ENCODE assay signal across 17 mouse cellular contexts in the genomic region with DNA sequence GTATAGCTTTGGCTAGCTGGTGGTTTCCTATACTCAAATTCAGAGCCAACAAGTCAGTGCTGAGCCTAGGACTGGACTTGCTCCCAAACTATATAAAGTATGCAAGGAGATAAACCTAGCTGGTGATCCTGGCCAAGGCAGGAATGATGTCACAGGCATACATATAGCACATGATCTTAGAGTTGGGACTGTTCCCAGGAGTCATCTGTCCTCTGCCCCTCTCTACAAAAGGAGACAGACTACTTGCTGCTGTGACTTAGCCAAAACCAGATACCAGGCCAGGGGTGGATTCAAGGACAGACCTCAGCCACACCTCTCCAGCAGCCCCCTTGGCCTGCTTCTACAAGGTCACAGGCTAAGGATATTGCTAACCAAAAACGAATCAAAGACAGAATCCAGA.
DNase-seq lines count a peak whose midpoint lies in the region; ATAC-seq and TF ChIP-seq lines count a peak whose summit lies in the region.
"Had no signal": no experiment of that assay in that cellular context is flagged by ENCODE, and none has a peak within 500 bp of the region (broad histone marks: within the 10 kb centered on the region; RNA-seq: fewer than 3 reads in every experiment).

No protein-coding gene starts in this region.

- WGBS in lung, embryonic 16.5 days: 52% methylated on average over 1 of the region's 1 CpGs
- WGBS in heart, embryonic 13.5 days: 33% methylated on average over 1 of the region's 1 CpGs
- 68% methylated on average over 1 of the region's 1 CpGs for WGBS in intestine, postnatal 0 days

- ATAC-seq in lung, embryonic 16.5 days (ENCODE audit: low read depth): peak; percentile 60; the same call in 1 of the 2 replicates
- peak; percentile 82; the same call in 1 of the 2 replicates for ATAC-seq in heart, embryonic 13.5 days (ENCODE audit: extremely low read depth, insufficient number of reproducible peaks, low FRiP score, low TSS enrichment)
- no peak for ATAC-seq in intestine, postnatal 0 days
- ATAC-seq: CD4-positive, CD25-positive, alpha-beta regulatory T cell, adult 4 months had no signal

- no peak overlapping the region for H3K4me3 ChIP-seq in lung, embryonic 16.5 days (ENCODE audit: low read length)
- H3K4me3 ChIP-seq in heart, embryonic 13.5 days: no peak overlapping the region
- no peak overlapping the region for H3K4me3 ChIP-seq in intestine, postnatal 0 days (ENCODE audit: low read depth, low read length)
- H3K4me3 ChIP-seq: embryonic facial prominence, embryonic 13.5 days; limb, embryonic 15.5 days had no signal

- no peak overlapping the region for H3K27ac ChIP-seq in lung, embryonic 16.5 days (ENCODE audit: low read length)
- H3K27ac ChIP-seq in heart, embryonic 13.5 days (replicated peaks): peak overlapping the region; percentile 95
- H3K27ac ChIP-seq in intestine, postnatal 0 days (ENCODE audit: low read depth, low read length): no peak overlapping the region
- H3K27ac ChIP-seq: embryonic facial prominence, embryonic 13.5 days; limb, embryonic 15.5 days had no signal

- no peak for TF ChIP-seq CTCF in intestine, postnatal 0 days (IDR thresholded peaks at IDR 0.05; ENCODE audit: low read depth)

- no peak for DNase-seq in lung, postnatal 25 days (ENCODE audit: low spot score)
- DNase-seq in heart, adult 11 months: peak; percentile 97
- peak; percentile 78 for DNase-seq in heart, postnatal 4 days
- no peak for DNase-seq in right cerebral cortex, postnatal 10 days (ENCODE audit: low spot score in 2 of 2)
- DNase-seq in cerebellum, postnatal 10 days: no peak
- DNase-seq: cerebellum, adult 18-20 months; kidney, postnatal 25 days; layer of hippocampus, adult 9-11 months; lung, adult 2 months; retina, postnatal 1 day; thymus, postnatal 14 days had no signal

- no peak overlapping the region for H3K4me2 ChIP-seq in lung, embryonic 16.5 days (ENCODE audit: low read depth, low read length)
- H3K4me2 ChIP-seq in heart, embryonic 13.5 days: no peak overlapping the region
- no peak overlapping the region for H3K4me2 ChIP-seq in intestine, postnatal 0 days (replicated peaks; ENCODE audit: low read depth)
- H3K4me2 ChIP-seq: embryonic facial prominence, embryonic 13.5 days; limb, embryonic 15.5 days had no signal

- no peaks in the 10 kb centered on the region for H3K27me3 ChIP-seq in lung, embryonic 16.5 days (ENCODE audit: control insufficient read depth, insufficient read depth, low read depth, low read length)
- H3K27me3 ChIP-seq in heart, embryonic 13.5 days (replicated peaks): no peaks in the 10 kb centered on the region
- no peaks in the 10 kb centered on the region for H3K27me3 ChIP-seq in intestine, postnatal 0 days (replicated peaks; ENCODE audit: control insufficient read depth, insufficient read depth, low read length)
- H3K27me3 ChIP-seq: embryonic facial prominence, embryonic 13.5 days; limb, embryonic 15.5 days had no signal

- no peaks in the 10 kb centered on the region for H3K4me1 ChIP-seq in lung, embryonic 16.5 days (replicated peaks; ENCODE audit: control insufficient read depth, insufficient read depth, low read length)
- peaks cover 19% of the 10 kb centered on the region for H3K4me1 ChIP-seq in heart, embryonic 13.5 days
- no peaks in the 10 kb centered on the region for H3K4me1 ChIP-seq in intestine, postnatal 0 days (replicated peaks; ENCODE audit: control insufficient read depth, insufficient read depth, low read length)
- H3K4me1 ChIP-seq: embryonic facial prominence, embryonic 13.5 days; limb, embryonic 15.5 days had no signal

- no peaks in the 10 kb centered on the region for H3K9me3 ChIP-seq in lung, embryonic 16.5 days (ENCODE audit: control insufficient read depth, low read length)
- H3K9me3 ChIP-seq in heart, embryonic 13.5 days: no peaks in the 10 kb centered on the region
- H3K9me3 ChIP-seq in intestine, postnatal 0 days (ENCODE audit: control insufficient read depth): no peaks in the 10 kb centered on the region
- H3K9me3 ChIP-seq: embryonic facial prominence, embryonic 13.5 days; limb, embryonic 15.5 days had no signal

- H3K36me3 ChIP-seq in lung, embryonic 16.5 days (ENCODE audit: control insufficient read depth, insufficient read depth, low read length): peaks cover 38% of the 10 kb centered on the region
- peaks cover 91% of the 10 kb centered on the region for H3K36me3 ChIP-seq in heart, embryonic 13.5 days
- H3K36me3 ChIP-seq in intestine, postnatal 0 days (ENCODE audit: control insufficient read depth, insufficient read depth): peaks cover 58% of the 10 kb centered on the region

- H3K9ac ChIP-seq in lung, embryonic 16.5 days (ENCODE audit: low read length): no peak overlapping the region
- 0 out of 2 replicates have a peak overlapping the region, but pooled peaks have one; percentile 47 for H3K9ac ChIP-seq in heart, embryonic 13.5 days
- H3K9ac ChIP-seq in intestine, postnatal 0 days (ENCODE audit: low read depth, low read length): no peak overlapping the region
- H3K9ac ChIP-seq: embryonic facial prominence, embryonic 13.5 days; limb, embryonic 15.5 days had no signal

Comparison
In these comparisons a context has a peak if more than half of its experiments do, and no peak if none do; other contexts are left out.
1. DNase-seq: peak in heart, adult 11 months (single experiment) and heart, postnatal 4 days (single experiment); none in lung, postnatal 25 days (single experiment), right cerebral cortex, postnatal 10 days (0 of 2) and cerebellum, postnatal 10 days (0 of 2).